24 mouse cellular contexts compared by ENCODE assay signal in the genomic region with DNA sequence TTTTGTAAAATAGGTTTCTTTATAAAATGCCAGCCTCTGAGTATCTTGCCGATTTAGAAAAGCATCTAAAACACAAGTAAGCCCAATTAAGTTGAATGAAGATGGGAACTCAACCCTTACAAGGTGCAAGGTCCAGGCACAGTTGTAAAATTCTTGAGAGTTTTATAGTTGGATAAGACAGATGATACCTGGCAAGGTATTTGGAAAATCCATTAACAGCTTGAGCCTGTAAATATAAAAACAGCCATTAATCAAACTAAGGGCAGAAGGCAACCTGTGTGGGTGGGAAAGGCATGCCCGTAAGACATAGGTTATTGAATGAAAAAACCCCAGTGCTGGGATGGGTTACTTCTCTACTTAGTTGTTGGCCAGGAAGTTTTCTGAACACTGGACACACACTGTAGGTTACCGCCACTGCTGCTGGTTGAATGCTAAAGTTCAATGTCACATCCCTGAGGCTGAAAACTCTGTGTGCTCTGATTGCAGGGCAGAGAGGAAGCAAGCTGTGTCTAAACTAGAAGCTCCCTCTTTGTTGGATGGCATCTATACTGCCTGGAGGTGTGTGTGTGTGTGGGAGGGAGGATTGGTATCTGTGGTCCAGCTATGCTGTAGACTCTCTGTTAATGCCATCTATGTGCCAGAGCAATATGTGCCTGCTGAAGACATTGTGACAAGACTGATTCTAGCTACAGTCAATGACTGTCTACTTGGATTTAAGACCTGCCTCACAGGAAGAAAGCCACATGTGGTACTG.
"Had no signal": no experiment of that assay in that cellular context is flagged by ENCODE, and none has a peak within 500 bp of the region (broad histone marks: within the 10 kb centered on the region; RNA-seq: fewer than 3 reads in every experiment).

No protein-coding gene starts in this region.

- H3K9ac ChIP-seq: heart, embryonic 13.5 days; heart, embryonic 15.5 days; hindbrain, embryonic 13.5 days; hindbrain, embryonic 15.5 days; limb, embryonic 13.5 days; limb, embryonic 15.5 days; liver, embryonic 12.5 days had no signal

- H3K27ac ChIP-seq: gastrocnemius, adult 2 months; heart, adult 2 months; heart, embryonic 13.5 days; heart, embryonic 15.5 days; hindbrain, embryonic 13.5 days; hindbrain, embryonic 15.5 days; hindbrain, postnatal 0 days; limb, embryonic 13.5 days; limb, embryonic 15.5 days; liver, embryonic 12.5 days had no signal

- ATAC-seq: forebrain, embryonic 16.5 days; hindbrain, postnatal 0 days; intestine, embryonic 16.5 days; liver, embryonic 12.5 days had no signal

- H3K4me2 ChIP-seq: heart, embryonic 11.5 days; heart, embryonic 13.5 days; heart, embryonic 15.5 days; hindbrain, embryonic 13.5 days; hindbrain, embryonic 15.5 days; limb, embryonic 13.5 days; limb, embryonic 15.5 days; liver, embryonic 12.5 days had no signal

- H3K4me3 ChIP-seq: gastrocnemius, adult 2 months; heart, adult 2 months; heart, embryonic 13.5 days; heart, embryonic 15.5 days; hindbrain, embryonic 13.5 days; hindbrain, embryonic 15.5 days; limb, embryonic 13.5 days; limb, embryonic 15.5 days; liver, embryonic 12.5 days had no signal

- DNase-seq: gastrocnemius, adult 2 months; gastrocnemius, postnatal 10 days; gastrocnemius, postnatal 25 days; heart, adult 11 months; heart, adult 2 months; heart, postnatal 14 days; heart, postnatal 36 days; kidney, adult 11 months; kidney, adult 2 months; kidney, postnatal 25 days; layer of hippocampus, adult 9-11 months; layer of hippocampus, postnatal 36 days; left cerebral cortex, postnatal 4 days had no signal

- H3K4me1 ChIP-seq: heart, embryonic 13.5 days; heart, embryonic 15.5 days; hindbrain, embryonic 13.5 days; hindbrain, embryonic 15.5 days; limb, embryonic 13.5 days; limb, embryonic 15.5 days; liver, embryonic 12.5 days had no signal

- H3K27me3 ChIP-seq: heart, embryonic 13.5 days; heart, embryonic 15.5 days; hindbrain, embryonic 13.5 days; hindbrain, embryonic 15.5 days; limb, embryonic 13.5 days; limb, embryonic 15.5 days; liver, embryonic 12.5 days had no signal

- H3K9me3 ChIP-seq: heart, embryonic 13.5 days; heart, embryonic 15.5 days; hindbrain, embryonic 13.5 days; hindbrain, embryonic 15.5 days; limb, embryonic 13.5 days; limb, embryonic 15.5 days; liver, embryonic 12.5 days had no signal

- H3K36me3 ChIP-seq: heart, embryonic 13.5 days; heart, embryonic 15.5 days; hindbrain, embryonic 13.5 days; hindbrain, embryonic 15.5 days; limb, embryonic 13.5 days; limb, embryonic 15.5 days; liver, embryonic 12.5 days had no signal
